Mouse (Mus musculus): ENCODE measurements around the gene Cuedc1.

DNA sequence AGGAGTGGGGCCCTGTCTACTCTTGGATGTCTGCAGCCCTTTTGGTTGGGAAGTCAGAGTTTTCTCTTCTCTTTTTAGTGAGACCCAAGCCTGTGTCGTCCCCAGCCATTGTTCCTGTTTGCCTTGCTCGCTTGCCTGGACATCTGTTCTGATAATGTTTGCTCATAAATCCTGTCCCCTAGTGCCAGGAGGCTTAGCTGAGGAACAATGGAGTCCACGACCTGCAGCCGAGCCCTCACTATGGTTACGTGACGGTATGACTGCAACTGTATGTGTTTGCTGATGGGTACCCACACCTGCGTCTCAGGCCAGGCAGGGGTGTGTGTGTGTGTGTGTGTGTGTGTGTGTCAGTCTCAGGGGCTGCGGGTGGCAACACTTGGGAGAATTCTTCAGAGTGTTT, 44.5 kb downstream of the Cuedc1 start:
- TF ChIP-seq CTCF (IDR thresholded peaks at IDR 0.05; ENCODE audit: low read depth): no peak
- TF ChIP-seq EP300 (IDR thresholded peaks at IDR 0.05; ENCODE audit: low read depth): no peak
